Mouse (Mus musculus) kidney, adult 18-20 months (tissue): ENCODE measurements around the gene Mfng.

Source experiments
- DNase-seq: peaks from one replicate; pipeline ENCODE4 v3.0.0; 2021

The Mfng gene

GRCm38 (mm10) chr15:78786411-78786818, 13.1 kb upstream of the Mfng start:
- DNase-seq: no peak

- peak; percentile 65 for DNase-seq
Measured at GRCm38 (mm10) chr15:78785961-78786360, 12.7 kb upstream of the Mfng start.

- no peak for DNase-seq
Measured at GRCm38 (mm10) chr15:78785258-78785657, 12.0 kb upstream of the Mfng start.

GRCm38 (mm10) chr15:78784520-78784919, 11.2 kb upstream of the Mfng start:
- DNase-seq: no peak

- no peak for DNase-seq
Measured at GRCm38 (mm10) chr15:78782348-78783103, 9.3 kb upstream of the Mfng start.

- peak; percentile 70 for DNase-seq
Measured at GRCm38 (mm10) chr15:78780908-78781307, 7.6 kb upstream of the Mfng start.

GRCm38 (mm10) chr15:78780359-78780758, 7.1 kb upstream of the Mfng start:
- no peak for DNase-seq

GRCm38 (mm10) chr15:78779690-78780089, 6.4 kb upstream of the Mfng start:
- DNase-seq: no peak

- DNase-seq: no peak
Measured at GRCm38 (mm10) chr15:78779253-78779652, 6.0 kb upstream of the Mfng start.

GRCm38 (mm10) chr15:78778077-78778870, 5.0 kb upstream of the Mfng start:
- peak; percentile 92 for DNase-seq

- DNase-seq: no peak
Measured at GRCm38 (mm10) chr15:78772856-78773255, 419 bp downstream of the Mfng start.

- DNase-seq: no peak
Measured at GRCm38 (mm10) chr15:78772368-78772763, 909 bp downstream of the Mfng start.

GRCm38 (mm10) chr15:78771531-78772367, 1.5 kb downstream of the Mfng start:
- peak; percentile 54 for DNase-seq

GRCm38 (mm10) chr15:78770983-78771355, 2.3 kb downstream of the Mfng start:
- no peak for DNase-seq

- no peak for DNase-seq
Measured at GRCm38 (mm10) chr15:78770234-78770982, 2.9 kb downstream of the Mfng start.

GRCm38 (mm10) chr15:78769064-78769463, 4.2 kb downstream of the Mfng start:
- no peak for DNase-seq

- DNase-seq: no peak
Measured at GRCm38 (mm10) chr15:78763704-78764103, 9.6 kb downstream of the Mfng start.

GRCm38 (mm10) chr15:78763210-78763609, 10.1 kb downstream of the Mfng start:
- no peak for DNase-seq

GRCm38 (mm10) chr15:78761112-78761511, 12.2 kb downstream of the Mfng start:
- DNase-seq: no peak

GRCm38 (mm10) chr15:78758132-78758531, 15.1 kb downstream of the Mfng start:
- no peak for DNase-seq

- peak; percentile 73 for DNase-seq
Measured at GRCm38 (mm10) chr15:78755966-78756725, 17.1 kb downstream of the Mfng start.

- DNase-seq: peak; percentile 29
Measured at GRCm38 (mm10) chr15:78755226-78755625, 18.0 kb downstream of the Mfng start.
